In genomic region chr1:37368768-37369385, GRCm38 (mm10) we compare ENCODE assay signal across 27 mouse cellular contexts.
DNase-seq lines count a peak whose midpoint lies in the region.
"Had no signal": no experiment of that assay in that cellular context is flagged by ENCODE, and none has a peak within 500 bp of the region (broad histone marks: within the 10 kb centered on the region; RNA-seq: fewer than 3 reads in every experiment).

No protein-coding gene starts in this region.

- H3K4me3 ChIP-seq in limb, embryonic 10.5 days, result no peak overlapping the region
- H3K4me3 ChIP-seq: embryonic facial prominence, embryonic 13.5 days; forebrain, embryonic 10.5 days; forebrain, embryonic 15.5 days; heart, embryonic 10.5 days; heart, embryonic 15.5 days; hindbrain, embryonic 13.5 days; limb, embryonic 15.5 days had no signal

- 88% methylated on average over 7 of the region's 7 CpGs for WGBS in limb, embryonic 10.5 days

- H3K27ac ChIP-seq in limb, embryonic 10.5 days, result no peak overlapping the region
- H3K27ac ChIP-seq: embryonic facial prominence, embryonic 13.5 days; forebrain, embryonic 10.5 days; forebrain, embryonic 15.5 days; heart, embryonic 10.5 days; heart, embryonic 15.5 days; hindbrain, embryonic 13.5 days; kidney, postnatal 0 days; limb, embryonic 15.5 days; liver, embryonic 14.5 days had no signal

- H3K4me1 ChIP-seq in limb, embryonic 10.5 days, result no peaks in the 10 kb centered on the region
- H3K4me1 ChIP-seq: embryonic facial prominence, embryonic 13.5 days; forebrain, embryonic 10.5 days; forebrain, embryonic 15.5 days; heart, embryonic 15.5 days; hindbrain, embryonic 13.5 days; limb, embryonic 15.5 days had no signal

- intact Hi-C loops in gastrocnemius, postnatal 14 days (cut with DNase I; ENCODE audit: low total_unique reads), result no loop called here

- no peaks in the 10 kb centered on the region for H3K27me3 ChIP-seq in limb, embryonic 10.5 days (ENCODE audit: low read depth, poor library complexity, severe bottlenecking)
- H3K27me3 ChIP-seq: embryonic facial prominence, embryonic 13.5 days; forebrain, embryonic 15.5 days; heart, embryonic 15.5 days; hindbrain, embryonic 13.5 days; limb, embryonic 15.5 days had no signal

- peak; percentile 2 for DNase-seq in gastrocnemius, postnatal 14 days
- no peak for DNase-seq in gastrocnemius, adult 18-20 months (ENCODE audit: low spot score)
- peak; percentile 12 for DNase-seq in ovary, postnatal 36 days (ENCODE audit: low spot score)
- no peak for DNase-seq in ovary, postnatal 10 days (ENCODE audit: low spot score)
- DNase-seq in adrenal gland, adult 8-10 months, result peak; percentile 24
- peak; percentile 27 to 39 for DNase-seq in adrenal gland, postnatal 36 days
- DNase-seq in limb, embryonic 10.5 days (ENCODE audit: low spot score), result no peak
- DNase-seq: gastrocnemius, postnatal 10 days; heart, postnatal 4 days; kidney, adult 8-10 months; kidney, postnatal 4 days; left cerebral cortex, postnatal 4 days; lung, embryonic 14.5 days; lung, postnatal 14 days; midbrain, embryonic 14.5 days; spleen, adult 18-20 months; thymus, adult 2 months; thymus, postnatal 36 days had no signal

- no peaks in the 10 kb centered on the region for H3K9me3 ChIP-seq in limb, embryonic 10.5 days (replicated peaks)
- H3K9me3 ChIP-seq: embryonic facial prominence, embryonic 13.5 days; forebrain, embryonic 10.5 days; forebrain, embryonic 15.5 days; heart, embryonic 10.5 days; heart, embryonic 15.5 days; hindbrain, embryonic 13.5 days; limb, embryonic 15.5 days had no signal

- H3K36me3 ChIP-seq in limb, embryonic 10.5 days, result peaks cover 13% of the 10 kb centered on the region

Comparison
In these comparisons a context has a peak if more than half of its experiments do, and no peak if none do; other contexts are left out.
1. DNase-seq: peak in gastrocnemius, postnatal 14 days (single experiment), ovary, postnatal 36 days (single experiment), adrenal gland, adult 8-10 months (single experiment) and adrenal gland, postnatal 36 days (2 of 2); none in gastrocnemius, adult 18-20 months (single experiment), ovary, postnatal 10 days (single experiment) and limb, embryonic 10.5 days (single experiment).